Mouse (Mus musculus) ES-E14 (cell line): Measurements from ENCODE around the gene Slc4a4. TPM values are rescaled to one million over a fixed set of nuclear protein-coding genes. Genes with fewer than 3 reads are reported as not detected.

Source experiments
- DNase-seq: peaks from one replicate; pipeline ENCODE4 v3.0.0-alpha.2; 2013; ENCODE audit warnings: low read depth, low spot score
- H3K27ac ChIP-seq: 2 replicates; pipeline ENCODE4 v1.5.1; 2012; ENCODE audit warnings: low read depth, mild to moderate bottlenecking, low read length, moderate library complexity, mixed read lengths; ENCODE audit not compliant: poor library complexity, insufficient read depth, severe bottlenecking
- H3K36me3 ChIP-seq: 2 replicates; pipeline ENCODE4 v1.6.1; 2012; ENCODE audit warnings: mild to moderate bottlenecking, low read length, moderate library complexity, mixed read lengths; ENCODE audit not compliant: control insufficient read depth, poor library complexity, insufficient read depth, severe bottlenecking
- H3K4me1 ChIP-seq, 2 experiments: fragments of 150-350 bp in 1 of 2; sonication (generic) in 1 of 2; 2 replicates each; pipeline ENCODE4 v1.6.1; 2012; ENCODE audit warnings: low read length in 2 of 2, mild to moderate bottlenecking in 1 of 2, mixed read lengths in 1 of 2; ENCODE audit not compliant: control insufficient read depth in 2 of 2, insufficient read depth in 2 of 2, poor library complexity in 1 of 2
- H3K4me3 ChIP-seq, 2 experiments: fragments of 150-350 bp in 1 of 2; sonication (generic) in 1 of 2; 2 replicates each; pipeline ENCODE4 v1.5.1; 2012; ENCODE audit warnings: low read length in 2 of 2, low read depth in 1 of 2, mild to moderate bottlenecking in 1 of 2, mixed read lengths in 1 of 2; ENCODE audit not compliant: insufficient read depth in 1 of 2, poor library complexity in 1 of 2, severe bottlenecking in 1 of 2
- H3K9ac ChIP-seq: 2 replicates; pipeline ENCODE4 v1.6.1; 2012; ENCODE audit warnings: low read depth, mild to moderate bottlenecking, low read length, mixed read lengths; ENCODE audit not compliant: poor library complexity, insufficient read depth, severe bottlenecking
- H3K9me3 ChIP-seq: fragments of 150-350 bp; sonication (generic); 2 replicates; pipeline ENCODE4 v1.6.1; 2012; ENCODE audit warnings: low read depth, mild to moderate bottlenecking, low read length; ENCODE audit not compliant: control insufficient read depth, insufficient read depth
- CHD2 ChIP-seq: IDR thresholded peaks from 2 replicates; pipeline ENCODE4 v1.6.1; 2014; ENCODE audit warnings: mild to moderate bottlenecking, low read depth, low read length, inconsistent platforms
- HCFC1 ChIP-seq: IDR thresholded peaks from 2 replicates; pipeline ENCODE4 v1.6.1; 2012; ENCODE audit warnings: low read length, inconsistent platforms, borderline replicate concordance; ENCODE audit not compliant: insufficient read depth
- MAFK ChIP-seq: IDR thresholded peaks from 2 replicates; pipeline ENCODE4 v1.6.1; 2014; ENCODE audit warnings: mild to moderate bottlenecking, low read depth, low read length, inconsistent platforms; ENCODE audit not compliant: insufficient read depth
- ZC3H11A ChIP-seq: IDR thresholded peaks from 2 replicates; pipeline ENCODE4 v1.6.1; 2012; ENCODE audit warnings: low read depth, mild to moderate bottlenecking, inconsistent platforms, low read length, borderline replicate concordance
- ZNF384 ChIP-seq: IDR thresholded peaks from 2 replicates; pipeline ENCODE4 v1.6.1; 2012; ENCODE audit warnings: low read depth, low read length, inconsistent platforms
- in situ Hi-C, 2 experiments: fragments of 600-800 bp; cut with MboI; formaldehyde crosslinking; loops; one replicate each; pipeline ENCODE4 v1.15.1; 2025; ENCODE audit warnings: low sequenced_read_pairs in 2 of 2, inconsistent platforms in 1 of 2; ENCODE audit not compliant: unreplicated experiment in 2 of 2
- total RNA-seq: library from RNA; depleted of rRNA; stranded (reverse); fragments of 300-350 nt; gene quantifications from 2 replicates; pipeline ENCODE4 v1.2.3, GENCODE M21; 2012

Gene Slc4a4
- total RNA-seq, 1 experiment, result 2.5 TPM

- H3K4me3 ChIP-seq, result peak overlapping the region in 1 of 2 experiments; percentile 73; a peak in 2 of 4 replicates
- TF ChIP-seq CHD2 (no peak), ZNF384 (no peak), ZC3H11A (no peak), HCFC1 (no peak), MAFK (no peak)
- H3K36me3 ChIP-seq, result no peaks in the 10 kb centered on the region
- no peak overlapping the region for H3K27ac ChIP-seq
- no peak overlapping the region for H3K9ac ChIP-seq
- peaks cover 2 to 3% of the 10 kb centered on the region in 2 experiments; a peak in 1 of 4 replicates for H3K4me1 ChIP-seq
- no peak for DNase-seq
- in situ Hi-C loops, result no loop called here
- H3K9me3 ChIP-seq, result no peaks in the 10 kb centered on the region
Measured at GRCm38 (mm10) chr5:88885944-88886343, 674 bp upstream of the Slc4a4 start.

GRCm38 (mm10) chr5:88886349-88886667 is 310 bp upstream of the Slc4a4 start:
- DNase-seq, result no peak
- TF ChIP-seq ZNF384 (no peak), HCFC1 (no peak), ZC3H11A (no peak), CHD2 (no peak), MAFK (no peak)
- no peak overlapping the region for H3K27ac ChIP-seq
- in situ Hi-C loops, result no loop called here
- no peaks in the 10 kb centered on the region for H3K9me3 ChIP-seq
- peak overlapping the region; percentile 77 for H3K9ac ChIP-seq
- peaks cover 2 to 3% of the 10 kb centered on the region in 2 experiments; a peak in 1 of 4 replicates for H3K4me1 ChIP-seq
- no peaks in the 10 kb centered on the region for H3K36me3 ChIP-seq
- peak overlapping the region; percentile 73 to 90 for H3K4me3 ChIP-seq

- Histone ChIP-seq H3K9ac (no peak overlapping the region), H3K9me3 (no peaks in the 10 kb centered on the region), H3K36me3 (no peaks in the 10 kb centered on the region), H3K4me3 (peak overlapping the region; percentile 73 to 90), H3K4me1 (peaks cover 2 to 3% of the 10 kb centered on the region in 2 experiments; a peak in 1 of 4 replicates), H3K27ac (no peak overlapping the region)
- DNase-seq, result no peak
- in situ Hi-C loops, result no loop called here
- TF ChIP-seq ZNF384 (no peak), ZC3H11A (no peak), CHD2 (no peak), MAFK (no peak), HCFC1 (no peak)
Measured at GRCm38 (mm10) chr5:88887556-88888412, 1.2 kb downstream of the Slc4a4 start.

- no peaks in the 10 kb centered on the region for H3K9me3 ChIP-seq
- no peak for TF ChIP-seq CHD2
- TF ChIP-seq MAFK, result no peak
- no peak for TF ChIP-seq ZNF384
- no peak for TF ChIP-seq HCFC1
- TF ChIP-seq ZC3H11A, result no peak
- H3K4me3 ChIP-seq, result no peak overlapping the region
- peaks cover 2 to 3% of the 10 kb centered on the region in 2 experiments; a peak in 1 of 4 replicates for H3K4me1 ChIP-seq
- no peak overlapping the region for H3K27ac ChIP-seq
- no peak overlapping the region for H3K9ac ChIP-seq
- no peak for DNase-seq
- no peaks in the 10 kb centered on the region for H3K36me3 ChIP-seq
- in situ Hi-C loops, result no loop called here
Measured at GRCm38 (mm10) chr5:88888413-88888700, 1.7 kb downstream of the Slc4a4 start.

- DNase-seq, result no peak
Measured at GRCm38 (mm10) chr5:88889326-88889725, 2.7 kb downstream of the Slc4a4 start.

More at GRCm38 (mm10) chr5:88889326-88889725, 2.7 kb downstream of the Slc4a4 start:
- Histone ChIP-seq H3K36me3 (no peaks in the 10 kb centered on the region), H3K27ac (no peak overlapping the region), H3K4me3 (no peak overlapping the region), H3K4me1 (peaks cover 2 to 3% of the 10 kb centered on the region in 2 experiments; a peak in 1 of 4 replicates), H3K9me3 (no peaks in the 10 kb centered on the region), H3K9ac (no peak overlapping the region)
- in situ Hi-C loops, result no loop called here
- TF ChIP-seq ZNF384 (no peak), HCFC1 (no peak), MAFK (no peak), CHD2 (no peak), ZC3H11A (no peak)
